Mouse (Mus musculus): ENCODE results near the gene Ltb. TPM values are rescaled to one million over a fixed set of nuclear protein-coding genes. Genes with fewer than 3 reads are reported as not detected.

Ltb gene
- 0.39 and 0.57 TPM in 2 replicates for polyA plus RNA-seq (2016; fragmentation: Nextera tagmentation; extraction: Ambion mirVana)

- Histone ChIP-seq H3K4me1 (peaks cover 9% of the 10 kb centered on the region), H3K27me3 (replicated peaks) (peaks cover 31% of the 10 kb centered on the region), H3K9ac (no peak within 1 kb of the TSS), H3K36me3 (no peaks in the 10 kb centered on the region), H3K9me3 (no peaks in the 10 kb centered on the region), H3K4me3 (peak within 1 kb of the TSS; percentile 36; the same call in 1 of the 2 replicates), H3K27ac (no peak within 1 kb of the TSS), H3K4me2 (replicated peaks) (peak within 1 kb of the TSS; percentile 71)
- 71% methylated on average over 28 of the region's 28 CpGs for WGBS
- no peak for ATAC-seq (ENCODE audit: low FRiP score, low read depth)
Measured at GRCm38 (mm10) chr17:35193881-35194843, at the start of gene Ltb. Gene Ltb, plus strand, starts transcription at chr17:35194439.

DNA sequence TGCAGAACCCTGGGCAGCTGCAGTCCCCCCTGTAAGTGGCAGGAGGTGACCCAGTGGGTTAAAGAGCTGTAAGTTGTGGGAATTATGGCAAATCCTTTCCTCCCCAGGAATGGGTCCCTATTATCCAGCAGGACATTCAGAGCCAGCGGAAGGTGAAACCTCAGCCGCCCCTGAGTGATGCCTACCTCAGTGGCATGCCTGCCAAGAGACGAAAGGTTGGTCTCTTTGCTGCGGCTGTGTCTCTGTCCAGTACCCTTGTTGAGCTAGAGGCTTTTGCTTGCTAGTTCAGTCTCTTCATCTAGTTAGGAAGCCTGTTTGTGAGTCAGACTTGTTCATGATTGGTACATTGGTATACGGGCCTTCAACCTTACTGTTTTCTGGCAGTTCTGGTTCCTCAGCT, 48.1 kb upstream of the Ltb start:
- Histone ChIP-seq H3K27ac (no peak overlapping the region), H3K9me3 (no peaks in the 10 kb centered on the region), H3K9ac (no peak overlapping the region), H3K36me3 (peaks cover 96% of the 10 kb centered on the region), H3K4me2 (replicated peaks) (no peak overlapping the region), H3K4me1 (no peaks in the 10 kb centered on the region), H3K4me3 (no peak overlapping the region), H3K27me3 (replicated peaks) (no peaks in the 10 kb centered on the region)
- 94% methylated on average over 5 of the region's 5 CpGs for WGBS
- no peak for ATAC-seq (ENCODE audit: low FRiP score, low read depth)

GRCm38 (mm10) chr17:35147348-35147747, 46.9 kb upstream of the Ltb start:
- Histone ChIP-seq H3K4me2 (replicated peaks) (no peak overlapping the region), H3K9ac (no peak overlapping the region), H3K27ac (no peak overlapping the region), H3K36me3 (peaks cover 96% of the 10 kb centered on the region), H3K4me1 (no peaks in the 10 kb centered on the region), H3K27me3 (replicated peaks) (no peaks in the 10 kb centered on the region), H3K9me3 (no peaks in the 10 kb centered on the region), H3K4me3 (no peak overlapping the region)
- ATAC-seq (ENCODE audit: low FRiP score, low read depth) = no peak
- WGBS = 62% methylated on average over 3 of the region's 3 CpGs

- 71% methylated on average over 5 of the region's 5 CpGs for WGBS
- Histone ChIP-seq H3K4me1 (no peaks in the 10 kb centered on the region), H3K36me3 (peaks cover 96% of the 10 kb centered on the region), H3K4me3 (no peak overlapping the region), H3K9me3 (no peaks in the 10 kb centered on the region), H3K27ac (no peak overlapping the region), H3K4me2 (replicated peaks) (no peak overlapping the region), H3K27me3 (replicated peaks) (no peaks in the 10 kb centered on the region), H3K9ac (no peak overlapping the region)
- no peak for ATAC-seq (ENCODE audit: low FRiP score, low read depth)
Measured at GRCm38 (mm10) chr17:35147922-35148639, 46.2 kb upstream of the Ltb start.

DNA sequence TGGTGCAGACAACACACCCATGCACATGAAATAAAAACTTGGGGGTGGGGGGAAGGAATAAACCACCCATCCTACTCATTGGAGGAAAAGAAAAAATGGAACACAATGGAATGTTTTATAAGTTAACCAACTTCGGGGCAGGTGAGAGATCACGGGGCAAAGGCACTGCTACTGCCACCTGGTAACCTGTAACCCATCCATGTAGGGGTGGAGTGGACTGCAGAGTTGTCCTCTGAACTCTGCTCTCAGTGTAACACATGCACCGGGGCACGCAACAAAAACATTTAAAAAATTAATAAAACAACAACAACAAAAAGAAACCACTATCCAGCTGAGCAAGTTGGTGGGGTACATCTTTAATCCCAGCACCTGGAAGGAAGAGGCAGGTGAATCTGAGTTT, 42.1 kb upstream of the Ltb start:
- ATAC-seq (ENCODE audit: low FRiP score, low read depth) = no peak

DNA sequence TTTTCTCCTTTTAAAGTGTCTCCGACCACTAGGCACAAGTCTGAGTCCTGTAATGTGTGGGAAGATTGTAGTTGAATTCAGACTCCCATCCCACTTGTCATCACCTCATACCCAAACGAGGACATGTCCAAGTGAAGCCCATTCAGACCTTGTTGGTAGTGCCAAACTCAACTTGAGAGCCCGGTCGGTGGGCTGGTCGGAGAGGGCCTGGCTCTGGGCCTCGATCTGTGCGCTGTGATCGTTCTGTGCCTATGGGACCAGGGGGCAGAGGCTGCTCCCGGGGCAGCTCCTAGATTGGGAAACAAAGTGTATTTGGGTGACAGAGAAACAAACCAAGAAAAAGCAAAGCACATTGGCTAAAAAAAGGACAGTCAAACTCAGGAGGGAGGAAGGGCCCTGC, 41.2 kb upstream of the Ltb start:
- H3K27me3 ChIP-seq (replicated peaks) = no peaks in the 10 kb centered on the region
- H3K4me1 ChIP-seq = no peaks in the 10 kb centered on the region
- H3K36me3 ChIP-seq = peaks cover 98% of the 10 kb centered on the region
- no peak overlapping the region for H3K4me2 ChIP-seq (replicated peaks)
- no peak for ATAC-seq (ENCODE audit: low FRiP score, low read depth)
- no peak overlapping the region for H3K4me3 ChIP-seq
- H3K9me3 ChIP-seq = no peaks in the 10 kb centered on the region
- H3K9ac ChIP-seq = no peak overlapping the region
- no peak overlapping the region for H3K27ac ChIP-seq
- 97% methylated on average over 9 of the region's 9 CpGs for WGBS

More for the DNA sequence above, 42.1 kb upstream of the Ltb start:
- no peaks in the 10 kb centered on the region for H3K9me3 ChIP-seq
- H3K4me3 ChIP-seq = no peak overlapping the region
- no peak overlapping the region for H3K9ac ChIP-seq
- no peak overlapping the region for H3K27ac ChIP-seq
- WGBS = 92% methylated on average over 4 of the region's 4 CpGs
- H3K36me3 ChIP-seq = peaks cover 96% of the 10 kb centered on the region
- no peak overlapping the region for H3K4me2 ChIP-seq (replicated peaks)
- no peaks in the 10 kb centered on the region for H3K4me1 ChIP-seq
- H3K27me3 ChIP-seq (replicated peaks) = no peaks in the 10 kb centered on the region

- H3K4me3 ChIP-seq = no peak overlapping the region
- no peaks in the 10 kb centered on the region for H3K27me3 ChIP-seq (replicated peaks)
- H3K4me2 ChIP-seq (replicated peaks) = no peak overlapping the region
- H3K36me3 ChIP-seq = peaks cover 98% of the 10 kb centered on the region
- H3K9ac ChIP-seq = no peak overlapping the region
- H3K9me3 ChIP-seq = no peaks in the 10 kb centered on the region
- H3K27ac ChIP-seq = no peak overlapping the region
- no peak for ATAC-seq (ENCODE audit: low FRiP score, low read depth)
- 87% methylated on average over 4 of the region's 4 CpGs for WGBS
- H3K4me1 ChIP-seq = no peaks in the 10 kb centered on the region
Measured at GRCm38 (mm10) chr17:35153931-35154330, 40.3 kb upstream of the Ltb start.

GRCm38 (mm10) chr17:35154616-35155015, 39.6 kb upstream of the Ltb start:
- Histone ChIP-seq H3K4me1 (no peaks in the 10 kb centered on the region), H3K4me3 (no peak overlapping the region), H3K4me2 (replicated peaks) (no peak overlapping the region), H3K27ac (no peak overlapping the region), H3K9ac (no peak overlapping the region), H3K36me3 (peaks cover 98% of the 10 kb centered on the region), H3K27me3 (replicated peaks) (no peaks in the 10 kb centered on the region), H3K9me3 (no peaks in the 10 kb centered on the region)
- WGBS = 77% methylated on average over 7 of the region's 7 CpGs
- ATAC-seq (ENCODE audit: low FRiP score, low read depth) = no peak

GRCm38 (mm10) chr17:35155451-35155850, 38.8 kb upstream of the Ltb start:
- H3K9ac ChIP-seq = no peak overlapping the region

GRCm38 (mm10) chr17:35156461-35157200, 37.6 kb upstream of the Ltb start:
- no peak overlapping the region for H3K9ac ChIP-seq
- ATAC-seq (ENCODE audit: low FRiP score, low read depth) = no peak
- H3K4me3 ChIP-seq = no peak overlapping the region
- no peak overlapping the region for H3K4me2 ChIP-seq (replicated peaks)
- H3K9me3 ChIP-seq = no peaks in the 10 kb centered on the region
- H3K27me3 ChIP-seq (replicated peaks) = no peaks in the 10 kb centered on the region
- WGBS = 91% methylated on average over 33 of the region's 33 CpGs
- H3K36me3 ChIP-seq = peaks cover 100% of the 10 kb centered on the region
- 0 out of 2 replicates have a peak, but pooled peaks cover 3% of the 10 kb centered on the region for H3K4me1 ChIP-seq
- H3K27ac ChIP-seq = no peak overlapping the region

More at GRCm38 (mm10) chr17:35155451-35155850, 38.8 kb upstream of the Ltb start:
- Histone ChIP-seq H3K4me3 (no peak overlapping the region), H3K36me3 (peaks cover 98% of the 10 kb centered on the region), H3K4me1 (no peaks in the 10 kb centered on the region), H3K27ac (no peak overlapping the region), H3K4me2 (replicated peaks) (no peak overlapping the region), H3K27me3 (replicated peaks) (no peaks in the 10 kb centered on the region), H3K9me3 (no peaks in the 10 kb centered on the region)
- no peak for ATAC-seq (ENCODE audit: low FRiP score, low read depth)
- WGBS = 92% methylated on average over 12 of the region's 12 CpGs

GRCm38 (mm10) chr17:35157254-35157653, 37.0 kb upstream of the Ltb start:
- Histone ChIP-seq H3K4me1 (peaks cover 8% of the 10 kb centered on the region), H3K4me3 (no peak overlapping the region), H3K27me3 (replicated peaks) (no peaks in the 10 kb centered on the region), H3K9me3 (no peaks in the 10 kb centered on the region), H3K27ac (no peak overlapping the region), H3K4me2 (replicated peaks) (no peak overlapping the region), H3K36me3 (peaks cover 99% of the 10 kb centered on the region), H3K9ac (no peak overlapping the region)
- no peak for ATAC-seq (ENCODE audit: low FRiP score, low read depth)
- 95% methylated on average over 8 of the region's 8 CpGs for WGBS

Measured in neural tube, embryonic 12.5 days (tissue).